Mouse (Mus musculus): ENCODE data around the gene Wdr70.

The Wdr70 gene

DNA sequence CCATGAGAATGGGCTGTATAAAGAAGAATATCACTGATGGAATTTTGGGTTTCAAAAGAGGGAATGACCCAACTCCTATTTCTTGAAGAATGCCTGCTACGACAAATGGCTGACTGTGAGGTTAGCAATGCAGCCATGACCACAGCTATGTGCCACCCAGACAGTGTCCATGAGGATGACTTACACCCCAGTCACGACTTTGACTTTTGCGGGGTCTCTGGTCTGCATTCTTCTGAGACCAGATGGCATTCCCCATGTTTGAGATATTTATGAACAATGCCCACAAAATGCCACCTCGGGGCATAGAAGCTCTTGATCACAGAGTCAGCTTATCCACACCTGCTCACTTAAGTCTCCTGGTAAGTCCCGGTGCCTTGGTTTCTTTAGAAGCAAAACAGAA, 236.1 kb downstream of the Wdr70 start:
- DNase-seq (ENCODE audit: low read depth, low spot score): no peak

DNA sequence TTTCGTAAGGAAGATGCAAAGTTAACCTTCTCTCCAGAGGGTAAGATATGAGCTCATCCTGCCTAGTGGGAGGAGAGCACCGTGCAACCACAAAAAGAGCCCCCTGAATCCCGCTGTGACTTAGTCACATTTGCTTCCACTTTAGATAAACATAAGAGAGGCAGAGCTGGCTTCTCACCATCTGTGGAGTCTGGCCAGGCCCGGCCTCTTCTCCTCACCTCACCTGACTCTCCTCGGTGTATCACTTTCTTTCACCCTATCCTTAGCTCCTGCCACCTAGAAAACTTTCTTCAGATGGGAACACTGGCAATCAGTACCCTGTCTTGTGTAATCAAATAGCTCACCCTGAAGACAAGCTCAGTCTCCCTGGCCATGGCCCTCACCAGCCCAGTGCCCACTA, 240.2 kb downstream of the Wdr70 start:
- peak; percentile 66 for DNase-seq (ENCODE audit: low read depth, low spot score)

DNA sequence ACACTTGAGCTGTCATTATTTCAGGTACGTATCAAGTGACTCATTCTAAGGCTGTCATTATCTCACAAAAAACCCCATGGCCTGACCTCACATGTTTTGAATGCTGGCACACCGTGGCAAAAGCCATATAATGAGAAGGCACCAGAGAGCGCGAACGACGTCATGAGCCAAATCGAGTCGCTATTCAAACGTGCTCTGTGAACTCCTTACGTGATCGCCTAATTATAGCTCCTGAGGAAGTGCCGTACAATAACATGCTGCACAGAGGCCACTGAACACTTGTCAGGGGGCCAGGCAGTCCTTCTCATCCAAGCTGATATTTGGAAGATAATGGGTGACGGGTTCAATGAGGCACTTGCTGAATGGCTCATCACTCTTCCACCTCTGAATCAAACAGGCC, 241.6 kb downstream of the Wdr70 start:
- DNase-seq (ENCODE audit: low read depth, low spot score): peak; percentile 34

DNA sequence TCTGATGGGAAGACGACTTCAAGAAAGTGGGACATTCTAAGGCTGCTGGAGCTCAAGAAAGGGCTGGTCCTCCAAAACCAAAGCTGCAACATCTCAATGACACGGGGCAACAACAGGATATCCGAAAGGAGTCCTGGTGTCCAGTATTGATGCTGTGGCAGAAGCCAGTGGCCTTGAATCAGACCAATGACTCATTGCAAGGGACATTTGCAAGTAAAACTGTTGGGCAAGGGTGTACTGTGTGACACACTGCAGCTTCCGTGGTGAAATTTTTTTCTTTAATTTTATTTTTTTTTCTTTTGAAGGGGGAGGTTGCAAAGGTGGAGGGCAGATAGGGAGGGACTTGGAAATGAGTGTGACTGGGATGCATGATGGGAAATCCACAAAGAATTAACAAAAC, 256.6 kb downstream of the Wdr70 start:
- no peak for DNase-seq (ENCODE audit: low read depth, low spot score)

DNA sequence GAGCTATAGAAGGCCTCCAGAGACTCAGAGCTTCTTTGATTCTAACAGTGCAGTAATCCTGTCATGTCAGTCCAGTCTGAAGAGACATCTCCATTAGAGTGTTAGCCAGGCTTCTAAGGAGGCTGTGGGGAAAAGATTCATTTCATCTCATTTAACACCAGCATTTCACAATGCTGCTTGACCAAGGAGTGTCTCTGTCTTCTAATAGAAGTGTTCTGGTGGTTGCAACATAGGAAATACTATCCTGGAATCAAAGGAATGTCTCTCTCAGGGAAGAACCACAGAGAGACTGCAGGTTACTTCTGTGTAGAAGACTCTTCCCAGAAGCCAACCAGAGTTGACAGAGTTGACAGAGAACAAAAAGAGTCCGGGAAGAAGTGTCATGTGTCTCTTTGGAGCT, 257.3 kb downstream of the Wdr70 start:
- DNase-seq (ENCODE audit: low read depth, low spot score): no peak

DNA sequence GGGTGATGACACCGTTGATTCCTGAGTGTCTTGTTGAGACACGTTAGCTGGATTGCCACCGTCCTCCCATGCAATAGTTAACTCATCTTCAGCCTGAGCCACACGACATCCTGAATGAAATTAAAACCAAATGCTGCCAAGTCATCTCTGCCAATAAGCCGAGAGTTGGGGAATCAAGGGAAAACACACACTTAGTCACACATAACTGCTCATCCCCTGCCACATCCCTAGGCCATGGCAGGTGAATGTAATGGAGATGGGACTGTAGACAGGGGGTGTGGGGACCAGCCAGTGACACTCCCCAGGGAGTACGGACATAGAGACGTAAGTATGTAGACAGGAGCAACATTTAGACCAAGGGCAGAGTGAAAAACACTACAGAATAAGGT, 260.1 kb downstream of the Wdr70 start:
- no peak for DNase-seq (ENCODE audit: low read depth, low spot score)

DNA sequence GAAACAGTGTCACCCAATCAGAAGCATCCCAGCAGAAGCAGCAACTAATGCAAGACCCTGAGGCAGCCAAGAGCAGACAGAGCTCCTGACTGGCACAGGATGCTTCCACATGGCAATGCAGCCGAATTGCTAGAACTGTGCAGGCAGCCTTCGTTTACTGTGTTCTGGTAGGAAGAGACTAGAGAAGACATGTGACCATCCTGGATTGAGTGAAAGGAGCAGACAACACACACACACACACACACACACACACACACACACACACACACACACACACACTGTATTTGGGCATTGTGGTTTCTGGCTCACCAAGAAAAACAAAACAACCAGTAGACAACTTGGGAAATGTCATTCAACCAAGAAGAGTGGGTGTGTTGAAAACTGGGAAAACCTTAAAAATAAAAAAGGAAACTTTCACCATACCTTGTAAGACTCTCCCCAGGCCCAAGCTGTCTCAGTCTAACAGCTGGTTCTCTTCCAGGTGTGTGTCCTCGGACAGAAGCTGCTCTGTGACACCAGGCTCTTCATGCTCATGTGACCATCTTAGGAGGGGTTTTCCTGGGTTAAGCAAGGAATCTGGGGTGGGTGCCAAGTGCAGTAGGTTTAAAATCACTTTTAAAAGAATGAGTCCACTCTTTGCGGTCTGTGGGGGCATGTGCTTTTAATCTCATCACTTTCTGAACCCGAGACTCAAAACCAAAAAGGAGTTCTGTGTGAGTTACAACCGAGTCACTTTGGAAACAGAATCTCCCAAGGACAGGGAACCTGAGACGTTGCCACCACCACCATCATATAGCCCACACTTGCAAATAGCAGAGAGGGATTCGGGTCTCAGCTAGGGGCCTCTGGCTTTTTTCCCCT, 260.7 kb downstream of the Wdr70 start:
- DNase-seq (ENCODE audit: low read depth, low spot score): no peak

DNA sequence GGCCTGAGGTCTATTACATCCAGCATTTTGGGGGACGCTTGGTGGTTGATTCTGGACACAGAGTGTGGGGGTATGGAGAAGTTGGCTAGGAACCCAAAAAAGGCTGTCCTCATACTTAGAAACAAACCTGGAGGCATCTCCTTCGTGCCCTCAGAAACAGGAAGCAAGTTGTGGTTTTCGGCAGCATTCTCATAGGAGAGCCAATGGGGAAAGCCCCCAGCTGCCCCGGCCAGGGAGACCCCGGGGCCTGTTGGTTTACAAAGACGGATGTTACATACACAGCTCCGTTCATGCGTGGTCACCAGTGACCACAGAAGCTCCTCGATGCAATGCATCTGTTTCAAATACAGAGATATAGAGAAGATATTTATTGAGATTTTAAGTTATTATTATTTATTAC, 263.6 kb downstream of the Wdr70 start:
- no peak for DNase-seq (ENCODE audit: low read depth, low spot score)

DNA sequence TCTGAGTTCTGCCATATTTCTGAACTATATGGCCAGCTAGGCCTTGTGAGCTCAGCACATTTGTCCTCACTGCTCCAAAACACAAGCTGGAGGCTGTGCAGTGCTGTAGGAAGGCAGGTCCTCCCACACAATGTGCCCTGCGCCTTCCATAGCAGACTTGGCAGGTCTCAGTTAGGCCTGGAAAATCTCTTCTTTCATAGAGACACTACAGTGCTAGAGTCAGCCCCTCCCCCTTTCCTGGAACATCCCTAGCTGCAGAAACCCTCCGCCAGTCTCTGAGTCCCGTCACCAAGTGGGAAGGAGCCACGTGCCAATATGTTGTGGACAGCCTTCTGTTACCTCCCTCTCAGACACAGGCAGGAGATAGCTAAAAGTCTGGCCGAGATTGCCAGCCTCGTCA, 273.5 kb downstream of the Wdr70 start:
- no peak for DNase-seq (ENCODE audit: low read depth, low spot score)

DNA sequence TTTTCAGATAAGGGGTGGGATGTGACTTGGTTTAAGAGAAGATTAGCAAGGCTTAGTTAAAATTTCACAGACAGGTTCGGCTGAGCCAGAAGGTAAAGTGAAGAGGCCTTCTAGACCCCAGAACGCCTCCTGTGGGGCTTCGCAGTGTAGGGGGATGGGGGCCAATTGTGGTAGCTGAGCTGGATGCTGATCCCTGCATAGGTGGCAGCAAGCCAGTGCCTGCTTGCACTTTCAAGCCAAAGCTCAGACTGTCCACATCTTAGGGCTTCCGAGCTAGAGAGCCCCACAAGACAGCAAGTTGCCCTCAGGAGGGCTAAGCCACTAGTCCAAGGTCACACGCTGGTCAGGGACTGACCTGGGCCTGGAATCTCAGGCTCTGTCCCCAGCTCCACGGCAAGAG, 275.1 kb downstream of the Wdr70 start:
- no peak for DNase-seq (ENCODE audit: low read depth, low spot score)

Data from skeletal muscle tissue, adult 2 months (tissue).